Mouse (Mus musculus): Measurements from ENCODE around the gene Olfr1368. TPM values are rescaled to one million over a fixed set of nuclear protein-coding genes. Genes with fewer than 3 reads are reported as not detected.

Olfr1368 gene
- not detected for total RNA-seq (2018; cell fraction: chromatin; rRNA removed)
- total RNA-seq (2018; cell fraction: cytosol; rRNA removed), result not detected
- total RNA-seq (2018; cell fraction: nucleus; rRNA removed), result not detected
- polyA plus RNA-seq (2018), result not detected in 3 replicates

DNA sequence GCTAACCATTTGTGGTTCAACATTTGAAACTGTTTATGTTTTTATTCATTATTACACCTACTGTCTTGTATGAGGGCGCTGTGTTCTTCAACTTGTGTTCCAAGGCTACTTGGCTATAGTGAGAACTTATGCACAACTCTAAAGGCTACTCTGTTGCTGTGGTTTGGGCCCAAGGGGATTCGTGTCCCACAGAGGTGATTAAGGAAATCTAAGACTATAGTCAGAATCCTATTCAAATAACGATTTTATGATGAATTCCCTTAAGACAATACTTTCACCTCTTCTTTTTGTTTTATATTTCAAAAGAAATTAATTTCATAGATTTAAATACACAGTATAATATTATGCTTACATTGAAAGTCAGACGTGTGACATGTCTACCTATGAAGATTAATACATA lies at the start of gene Olfr1368:
Gene Olfr1368 (minus strand): TSS at position 101 of the 400 bp plus-strand sequence.
- H3K36me3 ChIP-seq (ENCODE audit: inconsistent target), result no peaks in the 10 kb centered on the region
- WGBS (ENCODE audit: missing documents), result 85% methylated on average over 4 of the region's 4 CpGs
- H3K27ac ChIP-seq, result no peak within 1 kb of the TSS
- no peak within 1 kb of the TSS for H3K4me3 ChIP-seq (ENCODE audit: inconsistent target)
- H3K79me2 ChIP-seq (ENCODE audit: inconsistent target), result no peaks in the 10 kb centered on the region

DNA sequence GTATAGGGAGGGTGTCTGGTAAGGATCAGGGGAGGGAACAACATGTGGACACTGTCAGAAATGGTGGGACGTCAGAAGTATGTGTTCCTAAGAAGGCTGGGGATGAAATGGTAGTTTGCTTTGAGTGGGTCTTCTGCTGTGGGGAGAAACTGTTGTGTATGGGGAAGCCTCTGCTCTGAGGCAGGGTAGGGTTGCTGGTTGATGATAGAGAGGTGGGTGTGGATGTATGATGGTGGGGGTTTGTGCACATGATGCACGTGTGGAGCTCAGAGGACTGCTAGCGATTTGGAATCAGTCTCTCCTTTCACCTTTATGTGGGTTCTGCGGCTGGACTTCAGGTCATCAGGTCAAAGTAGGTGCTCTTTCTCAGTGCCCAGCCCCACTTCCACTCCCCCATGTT lies 39.9 kb upstream of the Olfr1368 start:
- Histone ChIP-seq H3K4me3 (ENCODE audit: inconsistent target) (no peak overlapping the region), H3K27ac (no peak overlapping the region), H3K36me3 (ENCODE audit: inconsistent target) (peaks cover 81% of the 10 kb centered on the region), H3K79me2 (ENCODE audit: inconsistent target) (peaks cover 58% of the 10 kb centered on the region)
- 89% methylated on average over 4 of the region's 4 CpGs for WGBS (ENCODE audit: missing documents)

DNA sequence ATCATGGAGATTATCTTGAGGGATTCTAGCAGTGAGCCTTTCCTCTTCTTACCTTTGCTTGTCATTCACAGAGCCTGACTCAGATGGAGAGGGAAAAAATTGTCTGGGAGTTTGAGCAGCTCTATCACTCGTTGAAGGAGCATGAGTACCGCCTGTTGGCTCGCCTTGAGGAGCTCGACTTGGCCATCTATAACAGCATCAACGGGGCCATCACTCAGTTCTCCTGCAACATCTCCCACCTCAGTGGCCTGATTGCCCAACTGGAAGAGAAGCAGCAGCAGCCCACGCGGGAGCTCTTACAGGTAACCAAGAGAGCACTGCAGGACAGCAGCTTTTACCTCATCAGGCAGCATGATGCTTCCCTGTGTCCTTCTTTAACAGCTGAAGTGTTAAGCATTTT lies 38.0 kb upstream of the Olfr1368 start:
- Histone ChIP-seq H3K4me3 (ENCODE audit: inconsistent target) (no peak overlapping the region), H3K27ac (no peak overlapping the region), H3K36me3 (ENCODE audit: inconsistent target) (peaks cover 63% of the 10 kb centered on the region), H3K79me2 (ENCODE audit: inconsistent target) (peaks cover 58% of the 10 kb centered on the region)
- 96% methylated on average over 7 of the region's 7 CpGs for whole genome bisulfite sequencing (ENCODE audit: missing documents)

DNA sequence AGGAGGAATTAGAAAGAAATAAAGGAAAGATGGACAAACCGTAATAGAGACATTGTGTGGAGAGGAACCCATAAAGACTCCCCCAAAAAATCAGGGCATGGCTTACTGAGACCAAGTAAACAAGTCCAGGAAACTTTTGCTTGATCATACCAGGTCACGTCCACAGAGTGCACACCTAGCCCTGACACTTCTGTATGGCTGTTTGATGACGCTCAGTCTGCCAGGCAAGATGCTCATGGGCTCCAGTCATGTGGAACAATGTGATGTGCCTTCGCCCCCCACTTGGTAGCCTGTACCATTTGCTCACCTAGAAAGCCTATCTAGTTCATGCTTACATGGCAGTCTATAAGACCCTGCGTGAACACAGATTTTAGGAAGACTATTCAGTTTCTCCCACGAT lies 37.4 kb upstream of the Olfr1368 start:
- H3K79me2 ChIP-seq (ENCODE audit: inconsistent target), result peaks cover 58% of the 10 kb centered on the region
- H3K4me3 ChIP-seq (ENCODE audit: inconsistent target), result no peak overlapping the region
- H3K27ac ChIP-seq, result no peak overlapping the region
- 96% methylated on average over 6 of the region's 6 CpGs for WGBS (ENCODE audit: missing documents)
- H3K36me3 ChIP-seq (ENCODE audit: inconsistent target), result peaks cover 57% of the 10 kb centered on the region

DNA sequence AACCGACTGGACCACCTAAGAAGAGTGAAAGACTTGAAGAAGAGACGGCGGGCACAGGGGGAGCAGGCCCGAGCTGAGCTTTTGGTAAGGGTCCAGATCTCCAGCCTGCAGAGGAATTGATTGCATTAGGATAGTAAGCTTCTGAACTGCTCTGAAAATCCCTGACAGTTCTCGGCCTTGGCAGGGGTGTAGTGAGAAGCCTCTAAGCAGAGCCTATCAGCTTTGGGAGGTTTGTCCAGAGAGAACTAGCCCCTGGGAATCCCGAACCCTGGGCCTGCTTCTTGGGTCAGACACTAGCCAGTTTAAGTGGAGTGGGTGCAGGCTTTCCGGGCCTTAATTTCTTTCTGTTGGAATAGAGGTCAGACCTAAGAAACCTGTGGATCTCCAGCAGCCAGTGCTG lies 36.3 kb upstream of the Olfr1368 start:
- 89% methylated on average over 7 of the region's 7 CpGs for WGBS (ENCODE audit: missing documents)
- H3K79me2 ChIP-seq (ENCODE audit: inconsistent target), result peaks cover 58% of the 10 kb centered on the region
- peaks cover 46% of the 10 kb centered on the region for H3K36me3 ChIP-seq (ENCODE audit: inconsistent target)
- H3K27ac ChIP-seq, result no peak overlapping the region
- no peak overlapping the region for H3K4me3 ChIP-seq (ENCODE audit: inconsistent target)

DNA sequence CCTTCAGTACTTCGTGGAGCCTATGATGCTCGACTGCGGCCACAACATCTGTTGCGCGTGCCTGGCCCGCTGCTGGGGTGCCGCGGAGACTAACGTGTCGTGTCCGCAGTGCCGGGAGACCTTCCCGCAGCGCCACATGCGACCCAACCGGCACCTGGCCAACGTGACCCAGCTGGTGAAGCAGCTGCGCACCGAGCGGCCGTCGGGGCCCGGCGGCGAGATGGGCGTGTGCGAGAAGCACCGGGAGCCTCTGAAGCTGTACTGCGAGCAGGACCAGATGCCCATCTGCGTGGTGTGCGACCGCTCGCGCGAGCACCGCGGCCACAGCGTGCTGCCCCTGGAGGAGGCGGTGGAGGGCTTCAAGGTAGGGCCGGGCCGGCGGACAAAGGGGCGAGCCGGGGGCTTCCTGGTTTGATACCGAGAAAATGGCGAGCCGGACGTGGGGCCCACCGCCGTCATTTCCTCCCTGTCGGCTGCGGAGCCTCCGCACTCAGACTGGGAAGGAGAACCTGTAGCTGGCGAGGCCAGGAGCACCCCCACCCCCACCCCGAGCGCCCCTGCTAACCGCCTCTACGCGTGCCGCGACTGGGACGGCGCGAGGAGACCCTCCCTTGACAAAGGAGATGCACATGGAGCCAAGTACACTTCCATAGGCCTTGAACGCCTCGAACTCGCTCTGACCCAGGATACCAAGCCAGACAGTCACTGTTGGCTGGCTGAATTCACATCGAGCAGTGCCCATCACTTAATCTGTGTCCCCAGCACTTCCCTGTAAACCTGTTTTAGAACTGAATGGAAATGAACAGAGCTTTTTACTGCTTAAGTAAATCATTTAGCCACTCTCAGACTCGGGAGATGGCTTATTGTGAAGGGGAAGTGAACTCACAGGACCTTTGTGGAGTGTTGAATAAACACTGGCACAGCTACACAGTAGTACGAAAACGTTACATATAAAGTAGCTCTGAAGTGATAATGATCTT lies 35.2 kb upstream of the Olfr1368 start:
- WGBS (ENCODE audit: missing documents), result under 1% methylated on average over 59 of the region's 71 CpGs
- H3K27ac ChIP-seq, result peak overlapping the region; percentile 31
- H3K4me3 ChIP-seq (ENCODE audit: inconsistent target), result peak overlapping the region; percentile 63
- peaks cover 38% of the 10 kb centered on the region for H3K36me3 ChIP-seq (ENCODE audit: inconsistent target)
- peaks cover 50% of the 10 kb centered on the region for H3K79me2 ChIP-seq (ENCODE audit: inconsistent target)

DNA sequence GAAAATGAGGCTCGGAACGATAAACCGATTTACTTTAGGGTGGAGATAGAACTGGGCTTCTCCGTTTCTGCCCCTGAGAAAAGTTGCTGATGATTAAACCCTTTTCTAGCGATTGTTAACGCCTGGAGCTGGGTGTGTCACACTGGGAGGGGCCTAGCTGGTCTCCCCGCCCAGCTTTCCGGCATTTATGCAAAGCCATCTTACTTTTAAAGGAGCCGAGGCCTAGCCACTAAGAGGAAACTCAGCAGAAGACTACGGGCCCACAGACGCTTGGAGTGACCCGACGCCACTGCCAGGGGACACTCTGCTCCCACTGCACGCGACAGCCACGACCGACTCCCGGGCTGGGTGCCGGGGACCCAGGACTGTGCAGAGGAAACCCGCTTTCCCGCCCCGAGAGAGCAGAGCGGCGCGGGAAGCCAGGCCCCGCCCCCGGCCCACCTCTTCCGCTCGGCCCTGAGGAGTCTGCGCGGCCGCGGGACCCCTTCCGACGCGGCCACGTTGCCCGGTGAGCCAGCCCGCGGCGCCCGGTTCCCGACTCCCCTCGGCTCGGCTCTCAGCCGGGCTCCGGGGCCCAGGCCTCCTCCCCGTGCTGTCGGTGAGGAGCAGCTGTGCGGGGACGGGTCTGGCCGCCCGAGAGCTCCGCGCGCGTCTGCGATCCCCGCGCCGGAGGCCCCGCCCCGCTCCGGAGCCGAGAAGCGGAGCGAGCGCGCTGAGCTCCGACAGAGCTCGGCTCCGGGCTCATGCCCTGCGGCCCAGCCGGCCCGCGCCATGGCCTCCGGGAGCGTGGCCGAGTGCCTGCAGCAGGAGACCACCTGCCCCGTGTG lies 34.3 kb upstream of the Olfr1368 start:
- WGBS (ENCODE audit: missing documents), result under 1% methylated on average over 75 of the region's 80 CpGs
- peaks cover 41% of the 10 kb centered on the region for H3K79me2 ChIP-seq (ENCODE audit: inconsistent target)
- peak overlapping the region; percentile 63 for H3K4me3 ChIP-seq (ENCODE audit: inconsistent target)
- H3K27ac ChIP-seq, result peak overlapping the region; percentile 72
- peaks cover 29% of the 10 kb centered on the region for H3K36me3 ChIP-seq (ENCODE audit: inconsistent target)

DNA sequence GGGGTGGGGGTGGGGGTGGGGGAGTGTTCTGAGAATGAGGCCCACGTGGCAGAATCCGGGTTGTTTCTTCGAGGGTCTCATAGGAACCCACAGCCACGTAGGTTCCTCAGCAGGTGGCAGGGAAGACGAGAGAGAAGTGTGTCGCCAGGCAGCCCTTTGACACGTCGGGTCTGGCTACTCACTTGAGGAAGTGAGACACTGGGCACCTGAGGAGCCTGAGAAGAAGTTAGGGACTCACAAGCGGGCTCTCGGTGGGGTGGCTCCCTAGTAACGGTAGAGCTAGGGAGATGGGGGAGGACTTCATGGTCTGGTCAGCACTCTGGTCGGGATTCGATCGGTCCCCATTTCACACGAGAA lies 33.7 kb upstream of the Olfr1368 start, which contains the start of gene Trim27:
Gene Trim27 (plus strand): TSS at position 79 of the 357 bp plus-strand sequence.
- peaks cover 23% of the 10 kb centered on the region for H3K36me3 ChIP-seq (ENCODE audit: inconsistent target)
- peak within 1 kb of the TSS; percentile 72 for H3K27ac ChIP-seq
- WGBS (ENCODE audit: missing documents), result 0% methylated on average over 15 of the region's 15 CpGs
- H3K4me3 ChIP-seq (ENCODE audit: inconsistent target), result peak within 1 kb of the TSS; percentile 63
- H3K79me2 ChIP-seq (ENCODE audit: inconsistent target), result peaks cover 35% of the 10 kb centered on the region

DNA sequence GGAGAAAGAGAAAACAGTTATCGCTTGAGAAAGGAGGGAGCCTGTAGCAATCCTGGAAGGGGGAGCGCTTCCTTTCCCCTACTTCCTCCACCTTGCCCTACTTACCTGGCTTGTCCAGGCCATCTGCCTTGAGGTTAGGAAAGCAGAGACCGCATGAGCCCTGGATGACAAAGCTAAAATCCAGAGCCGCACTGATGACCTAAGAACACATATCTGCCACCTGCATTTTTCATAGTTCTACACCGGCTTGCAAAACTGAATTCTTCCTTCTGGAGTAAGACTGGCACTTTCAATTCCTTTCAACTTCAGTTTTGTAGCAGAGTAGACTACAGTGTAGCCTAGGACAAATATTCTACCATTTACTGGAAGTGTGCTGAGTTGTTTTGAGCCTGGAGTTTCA lies 32.7 kb upstream of the Olfr1368 start:
- Histone ChIP-seq H3K79me2 (ENCODE audit: inconsistent target) (peaks cover 25% of the 10 kb centered on the region), H3K36me3 (ENCODE audit: inconsistent target) (peaks cover 14% of the 10 kb centered on the region; the same call in 1 of the 2 replicates), H3K27ac (no peak overlapping the region), H3K4me3 (ENCODE audit: inconsistent target) (no peak overlapping the region)
- 55% methylated on average over 3 of the region's 5 CpGs for WGBS (ENCODE audit: missing documents)

DNA sequence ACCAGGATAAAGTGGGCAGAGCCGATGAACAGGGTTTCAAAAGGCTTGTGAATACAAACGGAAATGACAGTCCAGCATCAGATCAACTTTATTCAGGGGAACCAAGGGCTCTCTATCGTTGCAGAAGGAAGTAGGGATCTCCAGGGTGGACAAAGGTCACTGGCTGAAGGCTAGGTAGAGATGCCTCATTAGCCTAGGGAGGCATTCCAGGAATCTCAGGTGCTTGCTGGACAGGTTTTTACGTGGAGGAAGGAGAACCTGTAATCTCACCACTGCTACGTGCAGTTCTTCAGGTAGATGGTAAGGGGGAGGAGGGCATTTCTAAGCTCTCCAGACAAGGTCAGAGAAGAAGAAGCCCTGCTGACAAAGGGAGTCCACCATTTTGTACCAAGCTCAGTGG lies 32.0 kb upstream of the Olfr1368 start:
- 93% methylated on average over 5 of the region's 5 CpGs for WGBS (ENCODE audit: missing documents)
- no peak overlapping the region for H3K27ac ChIP-seq
- peaks cover 18% of the 10 kb centered on the region for H3K79me2 ChIP-seq (ENCODE audit: inconsistent target)
- peaks cover 7% of the 10 kb centered on the region; the same call in 1 of the 2 replicates for H3K36me3 ChIP-seq (ENCODE audit: inconsistent target)
- no peak overlapping the region for H3K4me3 ChIP-seq (ENCODE audit: inconsistent target)

DNA sequence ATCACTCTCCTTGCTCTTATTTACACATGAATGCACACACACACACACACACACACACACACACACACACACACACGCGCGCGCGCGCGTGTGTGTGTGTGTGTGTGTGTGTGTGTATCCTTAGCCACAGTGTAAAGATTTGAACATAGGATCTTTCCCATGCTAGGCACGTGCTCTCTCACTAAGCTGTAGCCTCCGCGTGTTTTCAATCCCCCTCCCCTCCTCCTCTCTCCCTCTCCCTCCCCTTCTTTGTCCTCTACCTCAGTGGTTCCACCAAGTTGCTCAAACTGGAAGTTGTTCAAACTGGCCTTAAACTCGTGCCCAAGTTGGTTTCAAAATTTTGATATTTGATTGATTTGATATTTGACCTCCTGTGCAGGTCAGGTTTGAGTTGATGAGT lies 31.1 kb upstream of the Olfr1368 start:
- no peaks in the 10 kb centered on the region for H3K36me3 ChIP-seq (ENCODE audit: inconsistent target)
- no peak overlapping the region for H3K27ac ChIP-seq
- no peak overlapping the region for H3K4me3 ChIP-seq (ENCODE audit: inconsistent target)
- 67% methylated on average over 4 of the region's 11 CpGs for WGBS (ENCODE audit: missing documents)
- H3K79me2 ChIP-seq (ENCODE audit: inconsistent target), result peaks cover 9% of the 10 kb centered on the region

DNA sequence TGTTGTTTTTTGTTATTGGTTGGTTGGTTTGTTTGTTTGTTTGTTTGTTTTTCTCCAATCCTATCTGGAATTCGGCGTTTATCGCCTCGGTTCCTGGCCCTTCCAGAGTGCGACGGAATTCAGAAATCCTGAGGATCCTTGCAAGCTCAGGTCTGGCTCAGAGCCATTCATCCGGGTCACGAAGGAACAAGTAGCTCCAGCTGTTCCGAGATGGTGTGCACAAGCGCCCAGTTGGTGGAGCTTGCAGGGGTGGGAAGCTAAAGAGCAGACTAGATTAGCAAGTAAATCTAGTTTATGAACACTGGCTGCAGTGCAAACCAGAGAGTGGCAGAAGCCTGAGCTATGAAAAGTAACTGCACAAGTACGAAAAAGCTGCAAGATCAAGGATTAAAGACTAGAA lies 27.4 kb upstream of the Olfr1368 start:
- no peak overlapping the region for H3K27ac ChIP-seq
- 5% methylated on average over 11 of the region's 11 CpGs for WGBS (ENCODE audit: missing documents)
- H3K36me3 ChIP-seq (ENCODE audit: inconsistent target), result no peaks in the 10 kb centered on the region
- H3K4me3 ChIP-seq (ENCODE audit: inconsistent target), result peak overlapping the region; percentile 36
- no peaks in the 10 kb centered on the region for H3K79me2 ChIP-seq (ENCODE audit: inconsistent target)

DNA sequence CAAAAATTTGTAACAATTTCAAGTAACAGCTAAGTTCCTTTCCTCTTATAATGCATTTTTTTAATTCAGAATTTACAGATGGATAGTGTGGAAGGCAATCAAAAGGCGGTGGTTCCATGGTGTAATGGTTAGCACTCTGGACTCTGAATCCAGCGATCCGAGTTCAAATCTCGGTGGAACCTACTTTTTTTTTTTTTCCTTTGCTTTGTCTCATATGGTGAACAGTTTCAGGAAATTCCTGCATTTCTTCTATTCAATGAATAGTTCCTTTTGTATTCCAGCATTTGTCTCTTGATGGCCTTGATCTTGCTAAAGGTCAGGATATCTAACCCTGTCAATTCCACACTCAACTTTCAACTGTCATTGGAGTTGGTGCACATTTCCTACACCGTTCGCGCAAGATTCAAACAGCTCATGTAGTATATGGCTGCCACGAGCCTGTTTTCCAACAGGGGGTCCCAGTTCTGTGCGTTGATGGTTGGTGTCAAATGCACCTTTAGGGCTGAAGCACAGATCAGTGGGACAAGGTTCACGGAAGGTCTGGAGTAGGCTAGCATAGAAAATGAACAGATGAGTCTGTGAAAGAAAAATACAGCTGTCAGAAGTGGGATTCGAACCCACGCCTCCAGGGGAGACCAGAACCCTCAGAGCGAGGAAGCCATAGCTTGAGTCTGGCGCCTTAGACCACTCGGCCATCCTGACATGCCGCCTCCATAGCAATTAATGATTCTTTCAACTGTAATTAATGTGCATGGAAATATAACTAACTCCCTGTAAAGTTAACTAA lies 26.8 kb upstream of the Olfr1368 start:
- Histone ChIP-seq H3K79me2 (ENCODE audit: inconsistent target) (no peaks in the 10 kb centered on the region), H3K4me3 (ENCODE audit: inconsistent target) (peak overlapping the region; percentile 36), H3K27ac (no peak overlapping the region), H3K36me3 (ENCODE audit: inconsistent target) (no peaks in the 10 kb centered on the region)
- 2% methylated on average over 16 of the region's 16 CpGs for WGBS (ENCODE audit: missing documents)

DNA sequence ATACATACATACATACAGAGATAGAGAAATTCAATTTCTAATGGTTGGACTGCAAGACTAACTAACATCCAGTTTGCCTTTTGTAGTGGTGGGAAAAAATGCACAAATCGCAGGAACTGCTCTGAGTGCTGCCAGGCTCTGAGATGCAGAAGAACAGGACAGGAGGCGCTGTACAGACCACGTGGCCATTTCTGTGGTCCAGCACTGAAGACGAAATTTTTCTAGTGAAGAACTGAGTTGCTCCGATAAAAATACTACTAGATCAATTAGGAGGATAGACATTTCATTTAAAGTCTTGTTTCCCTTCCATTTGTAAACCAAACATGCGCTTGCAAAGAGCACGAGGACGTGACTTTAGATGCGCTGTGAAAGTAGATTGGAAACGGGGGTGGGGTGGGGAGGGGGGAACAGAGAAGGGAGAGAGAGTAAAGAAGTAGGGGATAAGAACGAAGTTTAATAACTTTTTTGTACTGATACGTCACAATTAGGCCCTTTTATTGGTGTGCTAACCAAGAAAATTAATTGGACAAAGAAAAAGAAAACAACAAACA lies 26.0 kb upstream of the Olfr1368 start:
- no peaks in the 10 kb centered on the region for H3K36me3 ChIP-seq (ENCODE audit: inconsistent target)
- under 1% methylated on average over 12 of the region's 12 CpGs for WGBS (ENCODE audit: missing documents)
- no peaks in the 10 kb centered on the region for H3K79me2 ChIP-seq (ENCODE audit: inconsistent target)
- no peak overlapping the region for H3K27ac ChIP-seq
- H3K4me3 ChIP-seq (ENCODE audit: inconsistent target), result peak overlapping the region; percentile 36
